Comparison of ENCODE assay signal across 14 mouse cellular contexts in genomic region chr9:119563617-119564016, GRCm38 (mm10). TPM values are rescaled to one million over a fixed set of nuclear protein-coding genes. Genes with fewer than 3 reads are reported as not detected.
A peak's percentile ranks its signal among the peaks of the same experiment; 100 is the strongest.
DNase-seq lines count a peak whose midpoint lies in the region; ATAC-seq and TF ChIP-seq lines count a peak whose summit lies in the region.
"Had no signal": no experiment of that assay in that cellular context is flagged by ENCODE, and none has a peak within 500 bp of the region (broad histone marks: within the 10 kb centered on the region; RNA-seq: fewer than 3 reads in every experiment).

No protein-coding gene starts in this region.

- peaks cover 66% of the 10 kb centered on the region for H3K27me3 ChIP-seq in midbrain, postnatal 0 days (ENCODE audit: insufficient read depth, low read length)
- peaks cover 100% of the 10 kb centered on the region for H3K27me3 ChIP-seq in midbrain, embryonic 13.5 days
- no peaks in the 10 kb centered on the region; the same call in 1 of the 2 replicates for H3K27me3 ChIP-seq in forebrain, postnatal 0 days (ENCODE audit: insufficient read depth, low read length)

- no peak overlapping the region for H3K27ac ChIP-seq in midbrain, postnatal 0 days (ENCODE audit: low read depth, low read length)
- no peak overlapping the region for H3K27ac ChIP-seq in midbrain, embryonic 13.5 days
- H3K27ac ChIP-seq in forebrain, postnatal 0 days (ENCODE audit: low read depth, low read length): no peak overlapping the region
- H3K27ac ChIP-seq: liver, embryonic 15.5 days had no signal

- no peaks in the 10 kb centered on the region for H3K9me3 ChIP-seq in midbrain, postnatal 0 days (ENCODE audit: low read length)
- H3K9me3 ChIP-seq in midbrain, embryonic 13.5 days: 0 out of 2 replicates have a peak, but pooled peaks cover 4% of the 10 kb centered on the region
- H3K9me3 ChIP-seq in forebrain, postnatal 0 days (ENCODE audit: low read length): no peaks in the 10 kb centered on the region
- H3K9me3 ChIP-seq: liver, embryonic 15.5 days had no signal

- no peak overlapping the region for H3K4me2 ChIP-seq in midbrain, postnatal 0 days (ENCODE audit: low read depth, low read length, poor library complexity, severe bottlenecking)
- H3K4me2 ChIP-seq in midbrain, embryonic 13.5 days (replicated peaks): no peak overlapping the region
- H3K4me2 ChIP-seq in forebrain, postnatal 0 days (ENCODE audit: low read depth): no peak overlapping the region
- H3K4me2 ChIP-seq: liver, embryonic 15.5 days had no signal

- DNase-seq in midbrain, postnatal 0 days (ENCODE audit: low spot score): peak; percentile 8
- peak; percentile 20 for DNase-seq in cerebellum, adult 9-10 months
- no peak for DNase-seq in right cerebral cortex, adult 2 months (ENCODE audit: low spot score in 2 of 2)
- DNase-seq in spleen, postnatal 10 days (ENCODE audit: low spot score in 2 of 2): no peak
- no peak for DNase-seq in forebrain, postnatal 0 days
- DNase-seq: embryo, embryonic 11 days; kidney, postnatal 14 days; lung, postnatal 4 days; right cerebral cortex, postnatal 14 days had no signal

- WGBS in midbrain, postnatal 0 days: 68% methylated on average over 6 of the region's 6 CpGs
- 77% methylated on average over 6 of the region's 6 CpGs for WGBS in midbrain, embryonic 13.5 days
- 66% methylated on average over 6 of the region's 6 CpGs for WGBS in forebrain, postnatal 0 days

- no peak for ATAC-seq in midbrain, postnatal 0 days (ENCODE audit: low FRiP score)
- ATAC-seq in midbrain, embryonic 13.5 days: no peak
- ATAC-seq in granulocyte monocyte progenitor cell, adult 5-6 weeks (replicated peaks; ENCODE audit: poor library complexity, severe bottlenecking): peak; percentile 32
- no peak for ATAC-seq in forebrain, postnatal 0 days
- ATAC-seq: inflammation-experienced regulatory T-cells, adult 6 months had no signal

- no peak overlapping the region for H3K9ac ChIP-seq in midbrain, postnatal 0 days (replicated peaks; ENCODE audit: low read length, poor library complexity, severe bottlenecking)
- H3K9ac ChIP-seq in midbrain, embryonic 13.5 days (replicated peaks): no peak overlapping the region
- H3K9ac ChIP-seq in forebrain, postnatal 0 days: no peak overlapping the region
- H3K9ac ChIP-seq: liver, embryonic 15.5 days had no signal

- H3K4me3 ChIP-seq in midbrain, postnatal 0 days (ENCODE audit: low read depth, low read length): no peak overlapping the region
- no peak overlapping the region for H3K4me3 ChIP-seq in midbrain, embryonic 13.5 days (replicated peaks)
- H3K4me3 ChIP-seq in forebrain, postnatal 0 days (ENCODE audit: low read depth, low read length): no peak overlapping the region
- H3K4me3 ChIP-seq: erythroblast, embryonic 14.5 days; liver, embryonic 15.5 days had no signal

- H3K36me3 ChIP-seq in midbrain, postnatal 0 days (ENCODE audit: insufficient read depth, low read length): no peaks in the 10 kb centered on the region
- no peaks in the 10 kb centered on the region for H3K36me3 ChIP-seq in midbrain, embryonic 13.5 days
- no peaks in the 10 kb centered on the region for H3K36me3 ChIP-seq in forebrain, postnatal 0 days (ENCODE audit: insufficient read depth)
- H3K36me3 ChIP-seq: liver, embryonic 15.5 days had no signal

- no peaks in the 10 kb centered on the region for H3K4me1 ChIP-seq in midbrain, postnatal 0 days (ENCODE audit: insufficient read depth, low read length)
- peaks cover 10% of the 10 kb centered on the region for H3K4me1 ChIP-seq in midbrain, embryonic 13.5 days (replicated peaks)
- H3K4me1 ChIP-seq in forebrain, postnatal 0 days (ENCODE audit: insufficient read depth): no peaks in the 10 kb centered on the region
- H3K4me1 ChIP-seq: liver, embryonic 15.5 days had no signal

- TF ChIP-seq CTCF in midbrain, postnatal 0 days (IDR thresholded peaks at IDR 0.05): no peak
- no peak for TF ChIP-seq CTCF in forebrain, postnatal 0 days (IDR thresholded peaks at IDR 0.05; ENCODE audit: low read depth)

RNA-seq across cellular contexts. Expression of gene Scn5a, which starts 15.2 kb away (rescaled TPM):
- 1.2 and 1.4 TPM in 2 replicates for total RNA-seq in midbrain, postnatal 0 days (2014; rRNA removed)
- polyA plus RNA-seq in midbrain, postnatal 0 days (2015; fragmentation: Nextera tagmentation; extraction: Ambion mirVana): 0.36 and 0.38 TPM in 2 replicates
- polyA plus RNA-seq in midbrain, embryonic 13.5 days (2015; fragmentation: Nextera tagmentation; extraction: Ambion mirVana): 0.14 and 0.20 TPM in 2 replicates
- not detected in 2 replicates for total RNA-seq in granulocyte monocyte progenitor cell, adult 5-6 weeks (2014; fragmentation: Nextera tagmentation)
- total RNA-seq in granulocyte monocyte progenitor cell, adult 5-6 weeks (2017): not detected in 2 replicates
- 3.4 and 8.2 TPM in 2 replicates for total RNA-seq in forebrain, postnatal 0 days (2014; rRNA removed)
- 0.40 and 0.77 TPM in 2 replicates for polyA plus RNA-seq in forebrain, postnatal 0 days (2015; fragmentation: Nextera tagmentation; extraction: Ambion mirVana)
- polyA plus RNA-seq: erythroblast, embryonic 14.5 days; inflammation-experienced regulatory T-cells, adult 6 months had no signal

Comparison
In these comparisons a context has a peak if more than half of its experiments do, and no peak if none do; other contexts are left out.
1. DNase-seq: peak in midbrain, postnatal 0 days (single experiment) and cerebellum, adult 9-10 months (single experiment); none in right cerebral cortex, adult 2 months (0 of 2), spleen, postnatal 10 days (0 of 2) and forebrain, postnatal 0 days (single experiment).